Mouse (Mus musculus) midbrain, embryonic 12.5 days (tissue): Measurements from ENCODE around the gene Bin2. TPM values are rescaled to one million over a fixed set of nuclear protein-coding genes. Genes with fewer than 3 reads are reported as not detected.

ENCODE experiments used
- ATAC-seq: fragments of 200-750 bp; cut with Nextera tagmentation; 2 replicates; pipeline ENCODE4 v1.8.0; 2017; ENCODE audit warnings: low read depth, moderate TSS enrichment, moderate library complexity; ENCODE audit not compliant: low FRiP score
- H3K27ac ChIP-seq: fragments of 300-500 bp; sonication (generic); replicated peaks from 2 replicates; pipeline ENCODE4 v1.5.1; 2016; ENCODE audit warnings: mild to moderate bottlenecking
- H3K27me3 ChIP-seq: fragments of 300-500 bp; sonication (generic); 2 replicates; pipeline ENCODE4 v1.6.1; 2016; ENCODE audit warnings: mild to moderate bottlenecking
- H3K36me3 ChIP-seq: fragments of 300-500 bp; sonication (generic); 2 replicates; pipeline ENCODE4 v1.6.1; 2016
- H3K4me1 ChIP-seq: fragments of 300-500 bp; sonication (generic); 2 replicates; pipeline ENCODE4 v1.6.1; 2016
- H3K4me2 ChIP-seq: fragments of 300-500 bp; sonication (generic); replicated peaks from 2 replicates; pipeline ENCODE4 v1.6.1; 2016; ENCODE audit warnings: mild to moderate bottlenecking, moderate library complexity
- H3K4me3 ChIP-seq: fragments of 300-500 bp; sonication (generic); 2 replicates; pipeline ENCODE4 v1.5.1; 2016; ENCODE audit warnings: mild to moderate bottlenecking
- H3K9ac ChIP-seq: fragments of 300-500 bp; sonication (generic); replicated peaks from 2 replicates; pipeline ENCODE4 v1.6.1; 2016; ENCODE audit warnings: mild to moderate bottlenecking, moderate library complexity
- H3K9me3 ChIP-seq: fragments of 300-500 bp; sonication (generic); 2 replicates; pipeline ENCODE4 v1.6.1; 2016; ENCODE audit warnings: mild to moderate bottlenecking
- WGBS: fragments of 180-500 bp; shearing (Covaris S2); methylation state at CpG from one replicate; pipeline ENCODE4 v1.1.7; 2016; 5-methylcytosine and 5-hydroxymethylcytosine counted together
- polyA plus RNA-seq: library from polyadenylated mRNA; unstranded; fragments of >200 nt; fragmentation: Nextera tagmentation; extraction: Ambion mirVana; gene quantifications from 2 replicates; pipeline ENCODE4 v1.2.1, GENCODE M21; 2016

Bin2 gene
- polyA plus RNA-seq, 1 experiment from 2014 or later: 3.4 TPM

GRCm38 (mm10) chr15:100667420-100667819 lies 1.9 kb downstream of the Bin2 start:
- Histone ChIP-seq H3K9ac (no peak overlapping the region), H3K4me3 (no peak overlapping the region), H3K36me3 (no peaks in the 10 kb centered on the region), H3K27ac (no peak overlapping the region), H3K4me2 (no peak overlapping the region), H3K4me1 (peaks cover 6% of the 10 kb centered on the region; the same call in 1 of the 2 replicates), H3K27me3 (no peaks in the 10 kb centered on the region), H3K9me3 (no peaks in the 10 kb centered on the region)
- 67% methylated on average over 6 of the region's 6 CpGs for WGBS
- no peak for ATAC-seq

GRCm38 (mm10) chr15:100666851-100667250 lies 2.5 kb downstream of the Bin2 start:
- Histone ChIP-seq H3K4me3 (no peak overlapping the region), H3K9ac (no peak overlapping the region), H3K36me3 (no peaks in the 10 kb centered on the region), H3K27me3 (no peaks in the 10 kb centered on the region), H3K4me1 (peaks cover 6% of the 10 kb centered on the region; the same call in 1 of the 2 replicates), H3K9me3 (no peaks in the 10 kb centered on the region), H3K4me2 (no peak overlapping the region), H3K27ac (no peak overlapping the region)
- 40% methylated on average over 12 of the region's 12 CpGs for WGBS
- no peak for ATAC-seq

- no peak overlapping the region for H3K4me3 ChIP-seq
- peaks cover 6% of the 10 kb centered on the region; the same call in 1 of the 2 replicates for H3K4me1 ChIP-seq
- H3K36me3 ChIP-seq: no peaks in the 10 kb centered on the region
- H3K27ac ChIP-seq: no peak overlapping the region
- no peak overlapping the region for H3K4me2 ChIP-seq
- no peak for ATAC-seq
- no peaks in the 10 kb centered on the region for H3K9me3 ChIP-seq
- no peaks in the 10 kb centered on the region for H3K27me3 ChIP-seq
- 12% methylated on average over 7 of the region's 7 CpGs for WGBS
- H3K9ac ChIP-seq: no peak overlapping the region
Observed at GRCm38 (mm10) chr15:100666219-100666696, 3.1 kb downstream of the Bin2 start.

GRCm38 (mm10) chr15:100665411-100666218 lies 3.7 kb downstream of the Bin2 start:
- 44% methylated on average over 9 of the region's 9 CpGs for WGBS
- no peak for ATAC-seq

DNA sequence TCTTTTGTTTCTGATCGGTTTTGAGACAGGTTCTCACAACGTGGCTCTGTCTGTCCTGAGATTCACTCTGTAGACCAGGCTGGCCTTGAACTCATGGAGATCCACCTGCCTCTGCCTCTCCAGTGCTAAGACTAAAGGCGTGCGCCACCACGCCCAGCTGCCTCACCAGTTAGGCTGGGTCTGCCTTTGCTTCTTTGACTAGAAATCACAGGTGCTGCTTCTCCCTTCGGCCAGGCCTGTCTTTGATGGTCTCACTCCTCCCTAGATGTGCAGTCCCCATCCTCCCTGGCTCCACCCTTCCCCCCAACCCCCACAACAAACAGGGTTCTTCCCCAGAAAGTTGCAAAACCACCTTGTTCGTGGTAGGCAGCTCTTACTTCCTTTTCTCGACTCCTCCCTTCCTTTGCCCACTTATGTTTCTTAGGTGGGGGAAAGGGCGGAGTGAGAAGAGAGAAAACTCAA lies 4.5 kb downstream of the Bin2 start:
- Histone ChIP-seq H3K27me3 (no peaks in the 10 kb centered on the region), H3K27ac (no peak overlapping the region), H3K4me1 (peaks cover 6% of the 10 kb centered on the region; the same call in 1 of the 2 replicates), H3K36me3 (no peaks in the 10 kb centered on the region), H3K9ac (no peak overlapping the region), H3K4me3 (no peak overlapping the region), H3K9me3 (no peaks in the 10 kb centered on the region), H3K4me2 (no peak overlapping the region)
- WGBS: 85% methylated on average over 9 of the region's 9 CpGs
- ATAC-seq: no peak

More at GRCm38 (mm10) chr15:100665411-100666218, 3.7 kb downstream of the Bin2 start:
- H3K36me3 ChIP-seq: no peaks in the 10 kb centered on the region
- no peak overlapping the region for H3K9ac ChIP-seq
- no peaks in the 10 kb centered on the region for H3K9me3 ChIP-seq
- H3K4me2 ChIP-seq: no peak overlapping the region
- peaks cover 6% of the 10 kb centered on the region; the same call in 1 of the 2 replicates for H3K4me1 ChIP-seq
- no peak overlapping the region for H3K27ac ChIP-seq
- no peaks in the 10 kb centered on the region for H3K27me3 ChIP-seq
- H3K4me3 ChIP-seq: no peak overlapping the region

GRCm38 (mm10) chr15:100660805-100661204 lies 8.5 kb downstream of the Bin2 start:
- H3K9me3 ChIP-seq: no peaks in the 10 kb centered on the region
- no peak overlapping the region for H3K4me3 ChIP-seq
- H3K27me3 ChIP-seq: no peaks in the 10 kb centered on the region
- no peak for ATAC-seq
- H3K4me2 ChIP-seq: no peak overlapping the region
- 90% methylated on average over 5 of the region's 5 CpGs for WGBS
- H3K9ac ChIP-seq: no peak overlapping the region
- no peaks in the 10 kb centered on the region for H3K4me1 ChIP-seq
- H3K27ac ChIP-seq: no peak overlapping the region
- no peaks in the 10 kb centered on the region for H3K36me3 ChIP-seq

- H3K4me3 ChIP-seq: no peak overlapping the region
- WGBS: 86% methylated on average over 9 of the region's 9 CpGs
- H3K27ac ChIP-seq: no peak overlapping the region
- no peak overlapping the region for H3K4me2 ChIP-seq
- no peak for ATAC-seq
- no peaks in the 10 kb centered on the region for H3K36me3 ChIP-seq
- no peaks in the 10 kb centered on the region for H3K4me1 ChIP-seq
- H3K9ac ChIP-seq: no peak overlapping the region
- H3K27me3 ChIP-seq: no peaks in the 10 kb centered on the region
- H3K9me3 ChIP-seq: no peaks in the 10 kb centered on the region
Observed at GRCm38 (mm10) chr15:100660306-100660705, 9.0 kb downstream of the Bin2 start.

DNA sequence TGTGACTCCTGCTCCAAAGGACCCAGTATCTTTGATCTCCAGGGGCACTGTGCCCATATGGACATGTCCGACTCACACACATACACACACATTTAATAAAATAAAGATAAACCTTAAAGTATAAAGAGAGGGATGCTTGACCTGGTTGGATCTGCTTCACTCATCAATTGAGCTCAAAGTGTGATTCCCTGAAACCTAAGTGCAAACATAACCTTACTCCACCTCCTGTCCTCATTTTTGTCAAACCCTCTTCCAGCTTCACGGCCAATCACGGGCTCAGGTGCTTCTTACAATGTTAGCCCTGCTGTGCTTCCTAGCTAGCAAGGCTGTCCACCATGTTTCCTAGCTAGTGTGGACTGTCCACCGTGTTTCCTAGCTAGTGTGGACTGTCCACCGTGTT lies 14.2 kb downstream of the Bin2 start:
- no peak for ATAC-seq
- WGBS: 82% methylated on average over 5 of the region's 5 CpGs

DNA sequence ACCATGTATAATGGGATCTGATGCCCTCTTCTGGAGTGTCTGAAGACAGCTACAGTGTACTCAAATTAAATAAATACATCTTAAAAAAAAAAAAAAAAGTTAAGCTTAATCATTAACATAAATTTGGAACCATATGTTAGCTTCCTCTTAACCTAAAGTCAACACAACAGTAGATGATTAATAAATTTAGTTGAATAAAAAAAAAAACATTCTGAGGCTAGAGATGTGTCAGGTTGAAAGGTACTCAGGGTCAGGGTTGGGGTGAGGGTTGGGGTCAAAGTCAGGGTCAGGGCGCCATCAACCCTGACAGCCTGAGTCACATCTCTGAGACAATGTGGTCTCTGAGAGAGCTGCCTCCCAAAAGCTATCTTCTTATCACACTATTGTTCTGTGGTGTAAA lies 15.1 kb downstream of the Bin2 start:
- no peaks in the 10 kb centered on the region for H3K9me3 ChIP-seq

More for the DNA sequence above, 14.2 kb downstream of the Bin2 start:
- Histone ChIP-seq H3K36me3 (no peaks in the 10 kb centered on the region), H3K4me2 (no peak overlapping the region), H3K4me3 (no peak overlapping the region), H3K27me3 (no peaks in the 10 kb centered on the region), H3K9me3 (no peaks in the 10 kb centered on the region), H3K27ac (no peak overlapping the region), H3K4me1 (no peaks in the 10 kb centered on the region), H3K9ac (no peak overlapping the region)

GRCm38 (mm10) chr15:100651610-100652009 lies 17.7 kb downstream of the Bin2 start:
- H3K4me2 ChIP-seq: no peak overlapping the region
- no peak overlapping the region for H3K27ac ChIP-seq
- no peak overlapping the region for H3K4me3 ChIP-seq
- 88% methylated on average over 9 of the region's 9 CpGs for WGBS
- ATAC-seq: no peak
- H3K4me1 ChIP-seq: no peaks in the 10 kb centered on the region
- H3K27me3 ChIP-seq: no peaks in the 10 kb centered on the region
- no peaks in the 10 kb centered on the region for H3K9me3 ChIP-seq
- H3K9ac ChIP-seq: no peak overlapping the region
- no peaks in the 10 kb centered on the region for H3K36me3 ChIP-seq

More for the DNA sequence above, 15.1 kb downstream of the Bin2 start:
- Histone ChIP-seq H3K4me1 (no peaks in the 10 kb centered on the region), H3K27ac (no peak overlapping the region), H3K27me3 (no peaks in the 10 kb centered on the region), H3K9ac (no peak overlapping the region), H3K4me3 (no peak overlapping the region), H3K36me3 (no peaks in the 10 kb centered on the region), H3K4me2 (no peak overlapping the region)
- 69% methylated on average over 1 of the region's 1 CpGs for WGBS
- ATAC-seq: no peak

- H3K9me3 ChIP-seq: no peaks in the 10 kb centered on the region
- H3K4me2 ChIP-seq: no peak overlapping the region
- no peaks in the 10 kb centered on the region for H3K36me3 ChIP-seq
- H3K27ac ChIP-seq: no peak overlapping the region
- H3K27me3 ChIP-seq: no peaks in the 10 kb centered on the region
- no peak for ATAC-seq
- 86% methylated on average over 10 of the region's 10 CpGs for WGBS
- no peak overlapping the region for H3K4me3 ChIP-seq
- H3K9ac ChIP-seq: no peak overlapping the region
- no peaks in the 10 kb centered on the region for H3K4me1 ChIP-seq
Observed at GRCm38 (mm10) chr15:100650111-100650510, 19.2 kb downstream of the Bin2 start.

- ATAC-seq: no peak
- H3K4me2 ChIP-seq: no peak overlapping the region
- H3K4me3 ChIP-seq: no peak overlapping the region
- no peaks in the 10 kb centered on the region for H3K36me3 ChIP-seq
- no peak overlapping the region for H3K9ac ChIP-seq
- whole genome bisulfite sequencing: 81% methylated on average over 6 of the region's 6 CpGs
- no peak overlapping the region for H3K27ac ChIP-seq
- H3K27me3 ChIP-seq: no peaks in the 10 kb centered on the region
- H3K9me3 ChIP-seq: no peaks in the 10 kb centered on the region
- H3K4me1 ChIP-seq: no peaks in the 10 kb centered on the region
Observed at GRCm38 (mm10) chr15:100646161-100646560, 23.2 kb downstream of the Bin2 start.
